9 mouse cellular contexts compared by ENCODE assay signal in the genomic region with DNA sequence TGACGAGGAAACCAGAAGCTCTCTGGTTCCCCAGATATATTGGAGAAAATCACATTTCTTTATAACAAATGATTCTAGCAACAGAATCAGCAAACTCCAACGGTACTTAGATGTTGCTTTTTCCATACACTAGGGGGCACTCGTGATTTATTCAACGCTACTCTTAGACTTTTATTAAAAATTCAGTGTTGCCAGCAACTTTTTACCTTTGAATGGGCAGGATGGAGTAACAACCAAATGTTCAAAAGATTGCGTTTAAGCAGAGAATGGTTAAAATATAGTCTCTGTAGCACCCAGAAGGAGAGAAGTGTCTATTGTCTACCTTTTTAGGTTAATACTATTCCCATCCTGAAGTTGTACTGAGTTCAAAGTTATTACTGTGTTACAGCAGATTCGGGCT.
DNase-seq lines count a peak whose midpoint lies in the region; ATAC-seq and TF ChIP-seq lines count a peak whose summit lies in the region.
"Had no signal": no experiment of that assay in that cellular context is flagged by ENCODE, and none has a peak within 500 bp of the region (broad histone marks: within the 10 kb centered on the region; RNA-seq: fewer than 3 reads in every experiment).

No protein-coding gene starts in this region.

- peak; percentile 23; the same call in 1 of the 2 replicates for TF ChIP-seq CTCF in liver, adult 2 months (IDR thresholded peaks at IDR 0.05; ENCODE audit: low read depth, low read length)

- DNase-seq in cerebellum, adult 11 months = peak; percentile 7
- DNase-seq in liver, adult 2 months (ENCODE audit: extremely low read depth, low read depth, low spot score) = peak; percentile 24
- DNase-seq in liver, embryonic 11.5 days (ENCODE audit: low spot score) = no peak
- peak; percentile 50 for DNase-seq in Muller cell, postnatal 12 days (ENCODE audit: inconsistent ontology term)
- DNase-seq in embryonic facial prominence, embryonic 14.5 days (ENCODE audit: low spot score) = peak; percentile 87
- peak; percentile 46 for DNase-seq in lung, postnatal 10 days

- no peak overlapping the region for H3K4me3 ChIP-seq in liver, adult 2 months (ENCODE audit: insufficient read depth, low read depth, low read length)
- H3K4me3 ChIP-seq in liver, embryonic 11.5 days (ENCODE audit: low read depth, low read length) = no peak overlapping the region
- no peak overlapping the region for H3K4me3 ChIP-seq in embryonic facial prominence, embryonic 14.5 days (ENCODE audit: low read depth, low read length)

- H3K36me3 ChIP-seq in liver, adult 2 months (ENCODE audit: control insufficient read depth, insufficient read depth, low read length) = no peaks in the 10 kb centered on the region
- H3K36me3 ChIP-seq in liver, embryonic 11.5 days (ENCODE audit: control insufficient read depth, insufficient read depth, low read length) = no peaks in the 10 kb centered on the region
- H3K36me3 ChIP-seq in embryonic facial prominence, embryonic 14.5 days (ENCODE audit: control insufficient read depth, insufficient read depth, low read length) = no peaks in the 10 kb centered on the region

- H3K79me2 ChIP-seq in liver, adult 2 months (ENCODE audit: control insufficient read depth, insufficient read depth, low read length) = no peaks in the 10 kb centered on the region

- TF ChIP-seq POLR2A in liver, adult 2 months (IDR thresholded peaks at IDR 0.05; ENCODE audit: extremely low read depth, insufficient read depth, low read length) = no peak

- no peaks in the 10 kb centered on the region for H3K27me3 ChIP-seq in liver, adult 2 months (ENCODE audit: control insufficient read depth, insufficient read depth, low read length)
- H3K27me3 ChIP-seq in liver, embryonic 11.5 days (replicated peaks; ENCODE audit: control insufficient read depth, insufficient read depth, low read length) = no peaks in the 10 kb centered on the region
- no peaks in the 10 kb centered on the region for H3K27me3 ChIP-seq in embryonic facial prominence, embryonic 14.5 days (replicated peaks; ENCODE audit: control insufficient read depth, insufficient read depth, low read length)

- no peaks in the 10 kb centered on the region for H3K4me1 ChIP-seq in liver, adult 2 months (ENCODE audit: control insufficient read depth, insufficient read depth, low read length)
- no peaks in the 10 kb centered on the region for H3K4me1 ChIP-seq in liver, embryonic 11.5 days (replicated peaks; ENCODE audit: control insufficient read depth, insufficient read depth, low read length)
- 0 out of 2 replicates have a peak, but pooled peaks cover 3% of the 10 kb centered on the region for H3K4me1 ChIP-seq in embryonic facial prominence, embryonic 14.5 days (ENCODE audit: control insufficient read depth, insufficient read depth, low read length)

- no peaks in the 10 kb centered on the region for H3K9me3 ChIP-seq in liver, embryonic 11.5 days (ENCODE audit: control insufficient read depth, low read length)
- H3K9me3 ChIP-seq in embryonic facial prominence, embryonic 14.5 days (ENCODE audit: control insufficient read depth, low read length) = no peaks in the 10 kb centered on the region

- no peak overlapping the region for H3K4me2 ChIP-seq in liver, embryonic 11.5 days
- H3K4me2 ChIP-seq in embryonic facial prominence, embryonic 14.5 days (ENCODE audit: low read depth, low read length) = no peak overlapping the region

- no peak for ATAC-seq in cerebellum, adult (ENCODE audit: insufficient number of reproducible peaks, low FRiP score, low TSS enrichment)
- no peak for ATAC-seq in liver, embryonic 11.5 days (replicated peaks; ENCODE audit: low FRiP score)
- ATAC-seq in embryonic facial prominence, embryonic 14.5 days (ENCODE audit: low read depth) = no peak
- no peak for ATAC-seq in erythroid progenitor cell, adult 5-6 weeks (replicated peaks; ENCODE audit: low FRiP score, poor library complexity, severe bottlenecking)

- 17% methylated on average over 6 of the region's 6 CpGs for WGBS in liver, adult 2 months
- 23% methylated on average over 6 of the region's 6 CpGs for WGBS in liver, embryonic 11.5 days
- WGBS in embryonic facial prominence, embryonic 14.5 days = 15% methylated on average over 6 of the region's 6 CpGs

- no peak overlapping the region for H3K27ac ChIP-seq in liver, adult 2 months (replicated peaks; ENCODE audit: insufficient read depth, low read depth, low read length)
- no peak overlapping the region for H3K27ac ChIP-seq in liver, embryonic 11.5 days (ENCODE audit: low read depth, low read length)
- no peak overlapping the region for H3K27ac ChIP-seq in embryonic facial prominence, embryonic 14.5 days (replicated peaks; ENCODE audit: low read depth, low read length)
- H3K27ac ChIP-seq: liver, embryonic 14.5 days had no signal

- no peak overlapping the region for H3K9ac ChIP-seq in liver, adult 2 months (ENCODE audit: low read depth, low read length)
- H3K9ac ChIP-seq in liver, embryonic 11.5 days (ENCODE audit: low read depth, low read length) = no peak overlapping the region
- no peak overlapping the region for H3K9ac ChIP-seq in embryonic facial prominence, embryonic 14.5 days (ENCODE audit: low read depth, low read length)
- H3K9ac ChIP-seq: liver, embryonic 14.5 days had no signal
